Mouse (Mus musculus) kidney, postnatal 25 days (tissue): ENCODE data around the gene Ap2m1.
"Not testable (repeated sequence)": the region's sequence is repeated elsewhere in the genome, so short reads cannot be mapped to it uniquely, and the experiment has no call there.

Experiments used
- DNase-seq, 2 experiments: peaks; one replicate each; pipeline ENCODE4 v3.0.0; 2021; ENCODE audit warnings: mixed read lengths in 2 of 2

The Ap2m1 gene

DNA sequence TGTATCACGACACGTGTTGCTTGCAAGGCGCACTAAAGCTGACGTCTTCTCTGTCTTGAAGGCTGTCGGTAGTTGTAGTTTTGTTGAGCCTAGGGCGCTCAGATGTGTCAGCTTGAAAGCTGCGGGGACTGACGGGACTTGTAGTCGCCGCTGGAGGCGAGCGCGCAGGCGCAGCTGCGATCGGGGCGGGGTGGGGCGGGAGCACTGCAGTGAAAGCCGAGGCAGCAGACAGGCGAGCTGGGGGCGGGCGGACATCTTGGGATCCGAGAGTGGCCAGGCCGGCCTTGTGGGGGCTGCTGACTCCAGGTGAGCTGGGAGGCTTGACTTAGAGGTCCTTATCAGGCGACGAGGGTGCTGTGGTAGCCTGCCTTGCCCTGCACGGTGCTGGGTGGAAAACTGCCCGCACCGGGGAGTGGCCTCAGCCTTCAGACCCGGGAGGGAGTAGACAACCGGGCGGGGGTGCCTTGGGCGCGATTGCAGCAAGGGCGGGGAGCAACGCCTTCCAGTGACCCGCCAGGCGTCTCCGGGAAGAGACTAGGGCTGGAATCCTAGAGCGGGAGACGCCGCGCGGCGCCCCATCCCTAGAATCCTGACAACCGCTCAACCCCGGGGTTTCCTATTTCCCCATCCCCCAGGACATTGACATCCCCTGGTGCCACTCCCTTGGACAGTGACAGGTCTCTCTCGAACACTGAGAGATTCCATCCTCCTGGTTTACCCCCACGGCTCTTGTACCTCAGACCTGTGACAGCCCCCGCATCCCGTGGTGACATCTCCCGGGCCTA is at the start of gene Ap2m1:
TSS of gene Ap2m1 (plus strand) at position 183 of the 785 bp plus-strand sequence.
- DNase-seq, result peak; percentile 92 to 98

GRCm38 (mm10) chr16:20486048-20486447 is 49.2 kb upstream of the Ap2m1 start:
- DNase-seq, result peak in 1 of 2 experiments; percentile 43

GRCm38 (mm10) chr16:20488151-20488550 is 47.1 kb upstream of the Ap2m1 start:
- no peak for DNase-seq

GRCm38 (mm10) chr16:20488751-20489150 is 46.5 kb upstream of the Ap2m1 start:
- not testable (repeated sequence) for DNase-seq

GRCm38 (mm10) chr16:20489233-20489632 is 46.0 kb upstream of the Ap2m1 start:
- DNase-seq, result no peak

GRCm38 (mm10) chr16:20490581-20490980 is 44.7 kb upstream of the Ap2m1 start:
- DNase-seq, result no peak

DNA sequence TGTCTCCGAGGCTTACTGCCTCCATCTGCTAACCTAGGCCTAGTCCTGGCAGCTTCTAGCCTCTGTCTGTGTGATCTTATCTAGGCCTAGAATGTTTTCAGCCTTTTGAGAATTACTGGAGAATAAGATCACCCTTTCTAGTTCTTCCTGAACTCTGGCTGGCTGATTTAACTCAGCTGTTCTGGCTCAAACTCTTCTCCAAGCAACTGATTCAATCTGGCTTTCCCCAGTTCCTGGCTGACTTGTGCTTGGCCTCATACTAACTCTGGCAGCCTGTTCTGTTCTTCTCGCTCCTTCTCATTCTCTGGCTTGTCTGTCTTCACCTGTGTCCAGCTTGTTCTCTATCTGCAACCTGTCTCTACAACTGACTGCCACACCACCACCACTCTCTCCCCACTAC is 44.0 kb upstream of the Ap2m1 start:
- no peak for DNase-seq

GRCm38 (mm10) chr16:20493452-20493851 is 41.8 kb upstream of the Ap2m1 start:
- no peak for DNase-seq

- peak; percentile 48 to 71 for DNase-seq
These were observed 38.3 kb upstream of the Ap2m1 start for GRCm38 (mm10) chr16:20496671-20497600.

DNA sequence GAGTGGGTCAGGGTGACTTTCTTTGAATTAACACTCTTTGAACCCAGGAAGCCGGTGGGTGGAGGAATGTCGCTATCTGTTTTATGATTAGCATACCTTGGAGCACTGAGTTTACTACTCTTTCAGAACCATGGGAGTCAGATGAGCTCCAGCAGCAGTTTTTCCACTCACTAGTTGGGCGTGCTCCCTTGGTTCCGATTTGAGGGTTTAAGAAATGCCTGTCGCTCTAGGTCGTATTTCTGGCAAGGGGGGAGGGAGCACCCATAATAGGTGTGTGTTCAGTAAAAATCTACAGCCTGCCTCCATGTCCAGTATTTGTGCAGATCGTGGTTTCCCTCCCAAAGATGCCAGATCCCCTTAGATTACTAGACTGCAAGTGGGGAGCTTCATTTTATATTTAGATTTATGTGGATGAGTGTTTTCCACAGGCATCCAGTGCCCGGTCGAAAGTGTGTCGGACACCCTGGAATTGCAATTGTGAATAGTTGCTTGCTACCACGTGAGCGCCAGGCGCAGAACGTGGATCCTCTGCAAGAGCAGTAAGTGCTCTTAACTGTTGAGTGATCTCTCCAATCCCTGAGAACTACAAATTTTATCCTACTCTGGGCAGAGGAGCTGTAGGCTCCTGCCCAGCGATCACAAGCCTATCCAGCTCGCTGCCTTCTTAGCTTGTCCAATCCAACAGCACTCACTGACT is 37.1 kb upstream of the Ap2m1 start:
- DNase-seq, result no peak

DNA sequence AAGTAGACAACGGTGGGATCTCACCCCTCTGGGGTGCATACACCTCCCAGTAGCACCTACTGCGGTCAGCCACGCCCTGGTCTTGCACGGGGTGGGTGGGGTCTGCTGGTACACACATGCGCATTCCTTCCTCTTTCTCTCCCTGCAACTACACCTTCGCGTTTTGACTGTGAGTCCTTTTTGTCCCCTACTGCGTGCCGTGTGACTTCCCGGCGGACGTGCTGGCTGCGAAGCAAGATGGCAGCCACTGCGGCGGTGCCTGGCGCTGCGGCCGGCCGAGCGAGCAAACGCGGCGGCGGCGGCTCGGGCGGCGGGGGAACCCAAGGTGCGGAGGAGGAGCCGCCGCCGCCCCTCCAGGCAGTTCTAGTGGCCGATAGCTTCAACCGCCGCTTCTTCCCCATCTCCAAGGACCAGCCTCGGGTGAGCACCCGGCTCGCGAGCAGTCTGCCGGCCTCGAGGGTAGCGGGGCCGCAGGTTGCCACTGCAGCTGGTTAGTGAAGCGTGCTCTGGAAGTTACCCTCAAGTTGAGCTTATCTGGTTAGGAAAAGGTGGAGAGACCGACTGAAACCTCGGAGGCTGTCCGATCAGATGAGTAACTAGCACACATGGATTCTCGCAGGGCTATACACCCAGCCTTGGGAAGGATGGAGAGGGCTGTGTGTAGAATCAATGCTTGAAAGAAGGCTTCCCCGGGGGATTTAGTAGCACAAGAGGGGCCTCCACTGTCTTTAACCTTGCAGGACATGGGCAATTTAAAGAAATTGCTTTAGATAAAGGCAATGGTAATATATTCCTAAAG is 36.4 kb upstream of the Ap2m1 start, which contains the start of gene Eif2b5:
TSS of gene Eif2b5 (plus strand) at position 141 of the 799 bp plus-strand sequence.
- DNase-seq, result peak; percentile 95 to 97

DNA sequence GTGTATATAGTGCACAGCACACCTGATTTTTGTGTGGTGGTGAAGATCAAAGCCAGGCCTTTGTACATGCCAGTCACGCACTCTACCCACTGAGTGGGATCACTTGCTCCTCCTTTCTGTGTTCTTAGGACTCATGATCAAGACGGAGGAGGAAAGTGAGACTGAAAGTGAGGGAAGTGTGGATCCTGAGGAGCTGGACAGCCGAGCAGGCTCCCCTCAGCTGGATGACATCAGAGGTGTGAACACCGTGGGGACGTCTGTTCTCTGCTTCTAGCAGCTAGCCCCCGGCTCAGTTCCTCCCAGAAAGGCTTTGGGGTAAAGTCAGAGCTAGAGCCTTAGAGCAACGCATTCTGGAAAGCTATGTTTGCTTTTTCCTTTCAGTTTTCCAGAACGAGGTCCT is 29.3 kb upstream of the Ap2m1 start:
- DNase-seq, result no peak

DNA sequence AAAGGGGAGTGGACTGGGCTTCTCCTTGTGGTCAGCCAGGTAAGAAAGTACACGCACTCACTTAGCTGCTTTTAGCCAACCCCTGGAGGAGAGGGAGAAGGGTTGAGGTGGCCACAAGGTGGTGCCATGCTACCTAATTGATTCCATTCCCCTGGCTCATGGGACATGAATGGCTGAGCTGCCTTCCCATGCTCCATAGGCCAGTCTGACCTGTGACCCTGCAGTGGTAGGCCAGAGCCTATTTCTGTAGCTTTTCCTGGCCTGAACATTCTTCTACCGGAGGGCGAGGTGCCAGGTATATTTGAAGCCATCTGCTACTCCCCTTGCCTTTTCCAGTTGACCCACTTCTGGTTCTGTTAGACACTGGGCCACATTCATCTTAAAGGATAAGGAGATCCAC is 25.9 kb upstream of the Ap2m1 start:
- peak; percentile 70 to 78 for DNase-seq

GRCm38 (mm10) chr16:20511277-20511847 is 23.9 kb upstream of the Ap2m1 start:
- no peak for DNase-seq

GRCm38 (mm10) chr16:20516032-20516431 is 19.2 kb upstream of the Ap2m1 start:
- DNase-seq, result peak; percentile 60 to 66

DNA sequence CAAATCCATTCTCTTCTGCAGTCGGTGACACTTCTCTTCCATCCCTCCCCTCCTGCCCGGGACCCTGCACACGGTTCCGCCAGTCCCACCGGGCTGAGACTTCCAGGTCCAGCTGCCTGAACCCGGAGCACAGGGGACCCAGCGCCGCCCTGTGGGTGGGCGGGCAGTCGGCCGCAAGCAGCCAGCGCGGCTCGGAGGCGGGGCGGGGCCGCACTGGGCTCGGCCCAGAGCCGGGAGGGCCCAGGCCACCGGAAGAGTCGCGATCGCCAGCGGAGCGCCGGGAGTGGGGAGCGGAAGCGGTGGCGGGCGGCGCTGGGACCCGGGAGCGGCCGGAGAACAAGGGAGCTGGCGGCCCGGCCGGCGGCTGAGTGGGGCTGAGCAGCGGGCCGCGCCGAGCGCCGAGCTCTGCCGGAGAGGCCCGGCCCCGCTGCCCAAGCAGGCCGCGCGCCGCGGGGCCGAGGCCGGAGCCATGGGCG is 18.5 kb upstream of the Ap2m1 start, which contains the start of gene Dvl3:
TSS of gene Dvl3 (plus strand) at position 257 of the 476 bp plus-strand sequence.
- DNase-seq, result peak; percentile 89 to 97

DNA sequence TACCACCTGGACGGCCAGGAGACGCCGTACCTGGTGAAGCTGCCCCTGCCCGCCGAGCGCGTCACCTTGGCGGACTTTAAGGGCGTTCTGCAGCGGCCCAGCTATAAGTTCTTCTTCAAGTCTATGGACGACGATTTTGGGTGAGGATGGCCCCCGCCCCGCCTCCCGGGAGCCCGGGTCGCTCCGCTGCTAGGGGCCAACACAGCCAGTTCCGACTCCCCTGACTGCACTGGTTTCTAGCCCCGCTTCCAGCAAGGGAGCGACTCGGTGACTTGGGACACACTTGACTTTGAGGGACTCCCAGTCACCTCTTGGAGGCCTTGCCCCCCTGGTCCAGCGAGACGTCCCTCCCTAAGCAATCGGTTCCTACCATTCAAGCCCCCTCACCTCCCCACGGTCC is 18.1 kb upstream of the Ap2m1 start:
- DNase-seq, result peak in 1 of 2 experiments; percentile 17

DNA sequence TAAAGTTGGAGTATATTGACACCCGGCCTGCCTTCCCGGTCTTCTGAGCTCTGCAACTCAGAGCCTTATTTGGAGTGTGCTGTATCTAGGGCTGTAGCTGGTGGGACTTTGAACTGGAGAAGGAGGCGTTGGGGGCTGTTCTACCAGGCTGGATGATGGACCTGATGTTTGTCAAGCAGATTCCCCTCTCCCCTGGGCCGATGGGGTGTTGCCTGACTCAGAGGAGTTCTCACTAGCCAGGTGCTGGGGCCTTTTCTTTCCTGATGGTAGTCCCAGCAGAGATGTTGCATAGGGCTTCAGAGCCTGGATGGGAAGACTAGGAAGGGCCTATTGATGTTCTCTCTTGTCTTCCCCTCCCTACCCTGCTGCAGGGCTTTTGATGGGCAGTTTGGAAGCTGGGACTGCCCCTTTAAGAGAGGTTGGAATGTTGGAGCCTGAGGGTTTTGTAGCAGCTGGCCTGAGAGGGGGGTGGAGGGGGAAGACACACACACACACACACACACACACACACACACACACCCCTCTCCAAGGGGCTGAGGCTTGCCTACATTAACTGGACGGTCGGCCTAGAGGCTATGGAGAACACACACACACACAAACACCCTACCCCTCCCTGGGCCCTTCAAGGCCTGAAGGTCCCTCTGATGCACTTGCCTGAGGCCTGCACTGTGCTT is 17.4 kb upstream of the Ap2m1 start:
- peak; percentile 46 to 73 for DNase-seq

DNA sequence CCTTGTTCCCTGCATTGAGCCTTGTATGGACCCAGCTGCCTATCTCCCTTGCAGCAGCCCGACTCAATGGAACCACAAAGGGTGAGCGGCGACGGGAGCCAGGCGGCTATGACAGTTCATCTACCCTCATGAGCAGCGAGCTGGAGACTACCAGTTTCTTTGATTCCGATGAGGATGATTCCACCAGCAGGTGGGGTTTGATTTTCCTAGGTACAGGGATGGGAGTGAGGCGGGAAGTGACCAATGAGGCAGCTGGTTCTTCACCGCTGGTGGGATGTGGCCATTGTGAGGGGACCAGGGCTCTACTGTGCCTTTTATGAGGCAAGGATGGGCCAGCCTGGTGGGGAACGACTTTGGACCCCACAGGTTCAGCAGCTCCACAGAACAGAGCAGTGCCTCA is 11.4 kb upstream of the Ap2m1 start:
- peak in 1 of 2 experiments; percentile 33 for DNase-seq

DNA sequence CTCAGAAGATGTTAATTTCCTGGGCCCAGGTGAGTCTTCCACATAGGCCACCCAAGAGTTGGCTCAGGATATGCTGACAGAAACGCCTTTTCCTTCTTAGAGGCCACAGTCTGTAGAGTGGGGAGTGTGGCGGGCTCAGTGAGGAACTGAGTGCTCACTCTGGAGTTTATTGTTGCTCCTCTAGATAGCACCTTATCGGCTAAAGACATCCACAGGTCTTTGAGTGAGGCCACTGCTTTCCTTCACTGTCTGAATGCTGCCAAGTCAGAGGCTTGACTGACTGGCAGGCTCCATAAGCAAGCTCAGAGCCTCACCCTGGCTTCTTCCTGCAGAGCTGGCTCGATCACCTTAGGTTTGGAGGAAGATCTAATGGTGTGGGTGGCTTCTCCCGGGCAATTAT is 6.5 kb upstream of the Ap2m1 start:
- DNase-seq, result no peak

- no peak for DNase-seq
These were observed 5.9 kb upstream of the Ap2m1 start for GRCm38 (mm10) chr16:20529375-20529774.
